Mouse (Mus musculus) liver, embryonic 15.5 days (tissue): ENCODE data around the gene Vmn1r19. TPM values are rescaled to one million over a fixed set of nuclear protein-coding genes. Genes with fewer than 3 reads are reported as not detected.
"Not testable (repeated sequence)": the region's sequence is repeated elsewhere in the genome, so short reads cannot be mapped to it uniquely, and the experiment has no call there.

ENCODE experiments used
- ATAC-seq: fragments of 200-750 bp; cut with Nextera tagmentation; 2 replicates; pipeline ENCODE4 v1.8.0; 2017; ENCODE audit warnings: moderate number of reproducible peaks, mild to moderate bottlenecking, moderate library complexity; ENCODE audit not compliant: insufficient read depth
- H3K27ac ChIP-seq: fragments of 300-500 bp; sonication (generic); replicated peaks from 2 replicates; pipeline ENCODE4 v1.5.1; 2015; ENCODE audit warnings: mild to moderate bottlenecking, inconsistent platforms
- H3K27me3 ChIP-seq: fragments of 300-500 bp; sonication (generic); 2 replicates; pipeline ENCODE4 v1.6.1; 2015; ENCODE audit warnings: mild to moderate bottlenecking, inconsistent platforms
- H3K36me3 ChIP-seq: fragments of 300-500 bp; sonication (generic); replicated peaks from 2 replicates; pipeline ENCODE4 v1.6.1; 2015; ENCODE audit warnings: moderate library complexity, mild to moderate bottlenecking, inconsistent platforms
- H3K4me1 ChIP-seq: fragments of 300-500 bp; sonication (generic); replicated peaks from 2 replicates; pipeline ENCODE4 v1.6.1; 2015; ENCODE audit warnings: inconsistent platforms
- H3K4me2 ChIP-seq: fragments of 300-500 bp; sonication (generic); 2 replicates; pipeline ENCODE4 v1.6.1; 2015; ENCODE audit warnings: moderate library complexity, mild to moderate bottlenecking, inconsistent platforms
- H3K4me3 ChIP-seq: fragments of 300-500 bp; sonication (generic); replicated peaks from 2 replicates; pipeline ENCODE4 v1.5.1; 2015; ENCODE audit warnings: mild to moderate bottlenecking, inconsistent platforms
- H3K9ac ChIP-seq: fragments of 300-500 bp; sonication (generic); 2 replicates; pipeline ENCODE4 v1.6.1; 2015; ENCODE audit warnings: moderate library complexity, mild to moderate bottlenecking, inconsistent platforms
- H3K9me3 ChIP-seq: fragments of 300-500 bp; sonication (generic); replicated peaks from 2 replicates; pipeline ENCODE4 v1.6.1; 2016; ENCODE audit warnings: inconsistent platforms
- WGBS: fragments of 180-500 bp; shearing (Covaris S2); methylation state at CpG from one replicate; pipeline ENCODE4 v1.1.7; 2015; ENCODE audit warnings: mixed read lengths; ENCODE audit not compliant: insufficient replicate concordance; 5-methylcytosine and 5-hydroxymethylcytosine counted together
- polyA plus RNA-seq: library from polyadenylated mRNA; unstranded; fragments of >200 nt; fragmentation: Nextera tagmentation; extraction: Ambion mirVana; gene quantifications from 2 replicates; pipeline ENCODE4 v1.2.1, GENCODE M21; 2015

Vmn1r19 gene
- not detected in 2 replicates for polyA plus RNA-seq

- H3K4me2 ChIP-seq, H3K9me3 ChIP-seq, H3K27me3 ChIP-seq, ATAC-seq, H3K4me3 ChIP-seq, H3K36me3 ChIP-seq, H3K9ac ChIP-seq, H3K27ac ChIP-seq, H3K4me1 ChIP-seq: not testable (repeated sequence)
- 39% methylated on average over 3 of the region's 3 CpGs for WGBS
These were observed at the start of gene Vmn1r19 for GRCm38 (mm10) chr6:57403480-57403879. Gene Vmn1r19, plus strand, starts transcription at chr6:57403780.

GRCm38 (mm10) chr6:57356864-57357263 lies 46.7 kb upstream of the Vmn1r19 start:
- WGBS, result 39% methylated on average over 2 of the region's 2 CpGs
- no peak overlapping the region for H3K9ac ChIP-seq
- ATAC-seq, result no peak

GRCm38 (mm10) chr6:57363627-57364026 lies 40.0 kb upstream of the Vmn1r19 start, which contains the start of gene Vmn1r17:
Gene Vmn1r17, minus strand, starts transcription at chr6:57363727.
- no peak for ATAC-seq
- Histone ChIP-seq H3K36me3 (no peaks in the 10 kb centered on the region), H3K9ac (no peak within 1 kb of the TSS), H3K27me3 (no peaks in the 10 kb centered on the region), H3K4me3 (no peak within 1 kb of the TSS), H3K27ac (no peak within 1 kb of the TSS), H3K9me3 (no peaks in the 10 kb centered on the region), H3K4me2 (no peak within 1 kb of the TSS), H3K4me1 (no peaks in the 10 kb centered on the region)
- 53% methylated on average over 1 of the region's 1 CpGs for WGBS

More at GRCm38 (mm10) chr6:57356864-57357263, 46.7 kb upstream of the Vmn1r19 start:
- no peak overlapping the region for H3K4me3 ChIP-seq
- no peak overlapping the region for H3K27ac ChIP-seq
- H3K36me3 ChIP-seq, result no peaks in the 10 kb centered on the region
- no peaks in the 10 kb centered on the region for H3K9me3 ChIP-seq
- H3K27me3 ChIP-seq, result no peaks in the 10 kb centered on the region
- no peaks in the 10 kb centered on the region for H3K4me1 ChIP-seq
- no peak overlapping the region for H3K4me2 ChIP-seq

GRCm38 (mm10) chr6:57365866-57366265 lies 37.7 kb upstream of the Vmn1r19 start:
- H3K27me3 ChIP-seq, H3K9me3 ChIP-seq, ATAC-seq, H3K36me3 ChIP-seq, H3K4me1 ChIP-seq, H3K27ac ChIP-seq, H3K4me3 ChIP-seq, H3K9ac ChIP-seq, H3K4me2 ChIP-seq: not testable (repeated sequence)
- 66% methylated on average over 1 of the region's 1 CpGs for WGBS

GRCm38 (mm10) chr6:57367496-57367895 lies 36.1 kb upstream of the Vmn1r19 start:
- no peak overlapping the region for H3K27ac ChIP-seq
- H3K27me3 ChIP-seq, result no peaks in the 10 kb centered on the region
- H3K9me3 ChIP-seq, result no peaks in the 10 kb centered on the region
- H3K4me2 ChIP-seq, result no peak overlapping the region
- no peak overlapping the region for H3K9ac ChIP-seq
- no peaks in the 10 kb centered on the region for H3K36me3 ChIP-seq
- ATAC-seq, result no peak
- H3K4me1 ChIP-seq, result no peaks in the 10 kb centered on the region
- no peak overlapping the region for H3K4me3 ChIP-seq
- WGBS, result 67% methylated on average over 1 of the region's 1 CpGs

- Histone ChIP-seq H3K27ac (no peak within 1 kb of the TSS), H3K36me3 (no peaks in the 10 kb centered on the region), H3K27me3 (no peaks in the 10 kb centered on the region), H3K4me3 (no peak within 1 kb of the TSS), H3K9ac (no peak within 1 kb of the TSS), H3K4me2 (no peak within 1 kb of the TSS), H3K4me1 (no peaks in the 10 kb centered on the region), H3K9me3 (no peaks in the 10 kb centered on the region)
- ATAC-seq, result no peak
These were observed 7.9 kb upstream of the Vmn1r19 start, which contains the start of gene Vmn1r18 for GRCm38 (mm10) chr6:57395683-57396082. Gene Vmn1r18, minus strand, starts transcription at chr6:57395783.

GRCm38 (mm10) chr6:57428630-57429029 lies 25.1 kb downstream of the Vmn1r19 start, which contains the start of gene Vmn1r20:
Gene Vmn1r20, plus strand, starts transcription at chr6:57428930.
- WGBS, result 33% methylated on average over 1 of the region's 1 CpGs
- ATAC-seq, result no peak
- no peaks in the 10 kb centered on the region for H3K4me1 ChIP-seq
- no peak within 1 kb of the TSS for H3K4me2 ChIP-seq
- no peaks in the 10 kb centered on the region for H3K27me3 ChIP-seq
- H3K36me3 ChIP-seq, result no peaks in the 10 kb centered on the region
- no peak within 1 kb of the TSS for H3K9ac ChIP-seq
- no peak within 1 kb of the TSS for H3K27ac ChIP-seq
- no peak within 1 kb of the TSS for H3K4me3 ChIP-seq
- H3K9me3 ChIP-seq, result no peaks in the 10 kb centered on the region

- H3K36me3 ChIP-seq, result no peaks in the 10 kb centered on the region
- H3K4me3 ChIP-seq, result no peak overlapping the region
- H3K9me3 ChIP-seq, result no peaks in the 10 kb centered on the region
- H3K27ac ChIP-seq, result no peak overlapping the region
- no peak overlapping the region for H3K9ac ChIP-seq
- ATAC-seq, result no peak
- H3K4me2 ChIP-seq, result no peak overlapping the region
- H3K27me3 ChIP-seq, result no peaks in the 10 kb centered on the region
- H3K4me1 ChIP-seq, result no peaks in the 10 kb centered on the region
- WGBS, result 47% methylated on average over 1 of the region's 1 CpGs
These were observed 27.6 kb downstream of the Vmn1r19 start for GRCm38 (mm10) chr6:57431196-57431595.

Other genes starting within 250 kb of the Vmn1r19 start
- not detected in 2 replicates for gene Vmn1r12, start 246.9 kb upstream of the Vmn1r19 start, polyA plus RNA-seq
- not detected in 2 replicates for gene Vmn1r13, start 200.5 kb upstream of the Vmn1r19 start, polyA plus RNA-seq
- gene Vmn1r14, start 172.1 kb upstream of the Vmn1r19 start, polyA plus RNA-seq, result not detected in 2 replicates
- gene Vmn1r15, start 145.8 kb upstream of the Vmn1r19 start, polyA plus RNA-seq, result not detected in 2 replicates
- gene Vmn1r16, start 74.3 kb upstream of the Vmn1r19 start, polyA plus RNA-seq, result not detected in 2 replicates
- gene Vmn1r17, start 40.1 kb upstream of the Vmn1r19 start, polyA plus RNA-seq, result not detected in 2 replicates
- not detected in 2 replicates for gene Vmn1r18, start 8.0 kb upstream of the Vmn1r19 start, polyA plus RNA-seq
- gene Vmn1r20, start 25.1 kb downstream of the Vmn1r19 start, polyA plus RNA-seq, result not detected in 2 replicates
- 4.6 and 5.1 TPM in 2 replicates for gene Ppm1k, start 131.7 kb downstream of the Vmn1r19 start, polyA plus RNA-seq
- gene Herc6, start 177.2 kb downstream of the Vmn1r19 start, polyA plus RNA-seq, result 3.0 and 3.7 TPM in 2 replicates